Mouse (Mus musculus) small intestine, adult 10 weeks (tissue): Measurements from ENCODE around the gene Olfr979. TPM values are rescaled to one million over a fixed set of nuclear protein-coding genes. Genes with fewer than 3 reads are reported as not detected.

Experiments used
- polyA plus RNA-seq: library from polyadenylated mRNA; stranded (reverse); fragments of 350-450 nt; fragmentation: Illumina TruSeq; extraction: RNeasy Lipid Tissue Mini Kit (QIAGEN cat#74804); gene quantifications from one replicate; pipeline ENCODE4 v1.2.3, GENCODE M21; 2014; ENCODE audit warnings: low replicate concordance

The Olfr979 gene
- polyA plus RNA-seq, result not detected

DNA sequence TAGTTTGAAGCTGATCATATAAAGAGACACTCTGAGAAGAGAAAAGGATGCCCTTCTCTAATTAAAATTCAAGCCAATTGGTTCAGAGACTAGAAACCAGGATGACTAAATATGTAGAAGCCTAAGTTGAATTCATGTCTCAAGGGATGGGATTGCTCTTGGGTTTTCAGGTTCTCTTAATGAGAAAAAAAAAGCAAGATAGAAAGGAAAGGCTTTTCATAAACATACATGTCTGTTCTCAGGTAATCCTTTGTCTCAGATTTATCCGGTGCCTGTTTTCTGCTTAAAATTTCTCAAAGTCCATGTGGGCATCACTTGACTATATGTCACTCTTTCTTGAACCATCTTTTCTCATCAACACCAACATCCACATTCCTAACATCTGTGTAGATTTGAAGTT, at the start of gene Olfr979:
Gene Olfr979 (minus strand): TSS at position 101 of the 400 bp plus-strand sequence.

DNA sequence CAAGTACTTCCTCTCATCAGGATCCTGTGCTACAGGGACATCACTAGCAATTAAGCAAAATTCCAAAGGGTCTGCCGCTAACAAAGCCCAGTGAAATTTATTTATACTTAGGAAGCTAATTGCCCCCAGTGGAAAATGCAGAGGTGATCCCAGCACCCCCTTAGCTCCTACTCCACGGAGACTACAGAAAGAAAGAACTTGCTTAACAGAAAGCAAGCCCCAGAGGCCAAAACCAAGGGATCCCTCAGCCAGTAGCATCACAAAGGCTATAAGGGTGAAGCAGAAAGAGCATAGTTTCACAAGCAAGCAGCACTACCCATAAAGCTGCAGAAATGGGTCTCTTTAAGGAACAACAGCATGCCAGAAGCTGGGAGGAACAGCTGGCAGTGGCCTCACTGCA, 17.9 kb upstream of the Olfr979 start, which contains the start of gene Olfr981:
Gene Olfr981 (plus strand): TSS at position 301 of the 400 bp plus-strand sequence.

DNA sequence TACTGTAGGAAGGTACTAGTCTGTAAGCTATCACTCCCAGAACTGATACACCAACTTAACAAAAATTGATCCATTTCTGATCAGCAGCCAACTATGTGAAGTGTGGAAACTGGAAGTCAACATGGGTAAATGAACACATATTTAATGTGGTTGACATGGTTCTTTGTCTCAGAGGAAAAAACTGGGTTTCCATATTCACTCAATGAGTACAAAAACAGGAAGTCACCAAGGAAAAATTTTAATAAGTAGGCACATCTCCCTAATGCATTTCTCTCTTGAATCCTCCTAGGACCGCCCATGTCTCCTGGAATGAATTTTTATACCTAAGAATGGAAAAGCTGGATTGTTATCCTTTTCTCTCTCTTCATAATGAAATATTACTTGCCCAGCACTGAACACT, 6.2 kb upstream of the Olfr979 start, which contains the start of gene Olfr980:
Gene Olfr980 (minus strand): TSS at position 101 of the 400 bp plus-strand sequence.

DNA sequence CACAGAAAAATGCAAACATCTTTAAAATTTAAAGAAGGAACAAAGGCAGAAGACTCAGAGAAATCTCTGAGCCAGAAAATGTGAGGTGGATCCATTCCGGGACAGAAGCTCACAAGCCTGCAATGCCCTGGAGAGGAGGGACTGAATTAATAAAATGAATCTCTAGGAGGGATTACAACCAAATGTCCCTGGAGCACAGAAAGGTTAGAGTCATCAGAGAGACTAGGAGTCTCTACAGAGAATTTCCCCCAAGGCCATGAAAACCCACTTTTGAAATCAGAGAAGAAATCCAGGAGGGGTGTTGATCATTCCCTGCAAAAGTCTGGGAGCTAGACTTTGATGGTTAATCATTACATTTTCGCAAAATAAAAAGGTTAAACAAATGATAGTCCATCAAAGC, 11.5 kb downstream of the Olfr979 start, which contains the start of gene Olfr978:
Gene Olfr978 (plus strand): TSS at position 301 of the 400 bp plus-strand sequence.

DNA sequence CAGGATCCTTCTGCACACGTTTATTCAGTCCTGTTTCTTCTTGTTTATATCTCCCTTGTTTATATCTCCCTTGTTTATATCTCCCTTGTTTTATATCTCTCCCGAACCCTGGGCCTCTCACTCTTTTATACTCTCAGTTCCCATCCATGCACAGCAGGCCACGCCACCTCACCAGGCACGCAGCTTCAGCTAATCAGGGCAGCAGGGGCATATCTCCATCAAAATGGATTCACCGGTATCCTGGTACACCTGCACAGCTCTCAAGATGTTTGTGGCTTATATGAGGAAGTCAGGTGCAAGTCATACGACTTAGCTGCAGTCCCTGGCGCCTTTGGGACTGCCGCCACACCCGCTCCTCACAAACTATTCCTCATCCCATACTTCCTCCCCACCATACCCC, 42.2 kb downstream of the Olfr979 start, which contains the start of gene Olfr976:
Gene Olfr976 (minus strand): TSS at position 101 of the 400 bp plus-strand sequence.

GRCm38 (mm10) chr9:39951946-39952345, 51.3 kb downstream of the Olfr979 start, which contains the start of gene Olfr975:
Gene Olfr975 (minus strand): TSS chr9:39952046.

Other genes starting within 250 kb of the Olfr979 start
- not detected for gene Olfr968, start 220.2 kb downstream of the Olfr979 start, polyA plus RNA-seq
- not detected for gene Olfr969, start 212.5 kb downstream of the Olfr979 start, polyA plus RNA-seq
- gene Olfr970, start 194.6 kb downstream of the Olfr979 start, polyA plus RNA-seq, result not detected
- not detected for gene Olfr971, start 166.6 kb downstream of the Olfr979 start, polyA plus RNA-seq
- gene Olfr972, start 137.0 kb downstream of the Olfr979 start, polyA plus RNA-seq, result not detected
- gene Olfr229, start 96.1 kb downstream of the Olfr979 start, polyA plus RNA-seq, result not detected
- not detected for gene Olfr974, start 66.0 kb downstream of the Olfr979 start, polyA plus RNA-seq
- gene Olfr975, start 51.4 kb downstream of the Olfr979 start, polyA plus RNA-seq, result not detected
- not detected for gene Olfr976, start 42.3 kb downstream of the Olfr979 start, polyA plus RNA-seq
- not detected for gene Olfr978, start 11.4 kb downstream of the Olfr979 start, polyA plus RNA-seq
- not detected for gene Olfr980, start 6.1 kb upstream of the Olfr979 start, polyA plus RNA-seq
- gene Olfr981, start 18.0 kb upstream of the Olfr979 start, polyA plus RNA-seq, result not detected
- not detected for gene Olfr982, start 70.4 kb upstream of the Olfr979 start, polyA plus RNA-seq
- gene Olfr983, start 90.1 kb upstream of the Olfr979 start, polyA plus RNA-seq, result not detected
- not detected for gene Olfr984, start 110.7 kb upstream of the Olfr979 start, polyA plus RNA-seq
- gene Olfr985, start 126.7 kb upstream of the Olfr979 start, polyA plus RNA-seq, result not detected
- gene Tmem225, start 144.7 kb upstream of the Olfr979 start, polyA plus RNA-seq, result not detected
- gene Olfr986, start 177.5 kb upstream of the Olfr979 start, polyA plus RNA-seq, result not detected
- 1.4 TPM for gene Zfp202, start 188.9 kb upstream of the Olfr979 start, polyA plus RNA-seq